Mouse (Mus musculus) lung, adult 2 months (tissue): Measurements from ENCODE around the gene Mta3.
A peak's percentile ranks its signal among the peaks of the same experiment; 100 is the strongest.

Experiments used
- CTCF ChIP-seq: fragments of 200-500 bp; IDR thresholded peaks from 2 replicates; pipeline ENCODE4 v1.5.1; 2011; ENCODE audit warnings: mild to moderate bottlenecking, low read length, control low read depth; ENCODE audit not compliant: insufficient read depth
- POLR2A ChIP-seq: fragments of 200-500 bp; IDR thresholded peaks from 2 replicates; pipeline ENCODE4 v1.6.1; 2011; ENCODE audit warnings: low read depth, mild to moderate bottlenecking, control low read depth, low read length, borderline replicate concordance; ENCODE audit errors: extremely low read depth

- no peak for TF ChIP-seq POLR2A
- TF ChIP-seq CTCF: peak; percentile 59
Observed at GRCm38 (mm10) chr17:83807778-83808398, 101.9 kb downstream of the Mta3 start.
